Mouse (Mus musculus) spleen, adult 2 months (tissue): ENCODE data around the gene Acat2. TPM values are rescaled to one million over a fixed set of nuclear protein-coding genes. Genes with fewer than 3 reads are reported as not detected.
A peak's percentile ranks its signal among the peaks of the same experiment; 100 is the strongest.
"Not testable (repeated sequence)": the region's sequence is repeated elsewhere in the genome, so short reads cannot be mapped to it uniquely, and the experiment has no call there.

Experiments used
- DNase-seq, 2 experiments: peaks; one replicate each; pipeline versions ENCODE4 v3.0.0 to v3.0.0-alpha.2; 2012 to 2021; ENCODE audit warnings: low spot score in 2 of 2, low read depth in 1 of 2
- H3K27ac ChIP-seq: fragments of 200-500 bp; 2 replicates; pipeline ENCODE4 v1.5.1; 2012; ENCODE audit warnings: low read length, inconsistent platforms; ENCODE audit not compliant: insufficient read depth
- H3K27me3 ChIP-seq: fragments of 200-500 bp; 2 replicates; pipeline ENCODE4 v1.6.1; 2012; ENCODE audit warnings: mild to moderate bottlenecking, moderate library complexity, low read length, inconsistent platforms; ENCODE audit not compliant: control insufficient read depth, insufficient read depth
- H3K36me3 ChIP-seq: fragments of 200-500 bp; 2 replicates; pipeline ENCODE4 v1.6.1; 2012; ENCODE audit warnings: mild to moderate bottlenecking, low read length, inconsistent platforms; ENCODE audit not compliant: control insufficient read depth, insufficient read depth
- H3K4me1 ChIP-seq: fragments of 200-500 bp; 2 replicates; pipeline ENCODE4 v1.6.1; 2011; ENCODE audit warnings: inconsistent platforms; ENCODE audit not compliant: control insufficient read depth, insufficient read depth, insufficient read length
- H3K4me3 ChIP-seq: fragments of 200-500 bp; 2 replicates; pipeline ENCODE4 v1.5.1; 2011; ENCODE audit warnings: mild to moderate bottlenecking, inconsistent platforms; ENCODE audit not compliant: insufficient read depth, insufficient read length; ENCODE audit errors: extremely low read depth
- CTCF ChIP-seq: fragments of 200-500 bp; IDR thresholded peaks from 2 replicates; pipeline ENCODE4 v1.5.1; 2011; ENCODE audit warnings: mild to moderate bottlenecking, inconsistent platforms; ENCODE audit not compliant: insufficient read depth, insufficient read length, insufficient replicate concordance; ENCODE audit errors: extremely low read depth
- POLR2A ChIP-seq: fragments of 200-500 bp; IDR thresholded peaks from 2 replicates; pipeline ENCODE4 v1.6.1; 2011; ENCODE audit warnings: low read depth, low read length, inconsistent platforms
- WGBS: fragments of 180-500 bp; shearing (Covaris S2); methylation state at CpG from one replicate; pipeline ENCODE4 v1.1.7; 2018; 5-methylcytosine and 5-hydroxymethylcytosine counted together
- polyA plus RNA-seq: library from polyadenylated mRNA; depleted of rRNA; stranded (reverse); fragments of >200 nt; gene quantifications from 2 replicates; pipeline ENCODE4 v1.2.3, GENCODE M21; 2012

The Acat2 gene
- polyA plus RNA-seq, 1 experiment, result 3.5 TPM

DNA sequence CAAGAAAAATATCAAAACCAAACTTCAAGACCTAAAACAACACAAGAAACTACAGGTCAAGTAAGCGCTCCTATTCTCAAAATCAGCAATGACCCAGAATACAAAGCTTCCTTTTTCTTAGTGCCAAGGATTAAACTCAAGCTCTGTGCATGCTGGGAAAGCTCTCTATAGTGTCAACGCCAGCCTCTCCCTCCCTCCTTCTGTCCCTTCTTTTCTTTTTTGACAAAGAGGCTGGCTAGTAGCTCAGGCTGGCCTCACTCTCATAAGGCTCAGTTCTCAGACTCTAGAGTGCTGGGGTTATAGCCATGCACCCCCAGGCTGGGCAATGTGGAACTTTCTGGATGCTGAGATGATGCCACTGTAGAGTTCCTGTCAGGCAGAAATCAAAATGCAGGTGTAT is 22.5 kb downstream of the Acat2 start:
- Histone ChIP-seq H3K4me3 (no peak overlapping the region), H3K36me3 (no peaks in the 10 kb centered on the region; the same call in 1 of the 2 replicates), H3K27ac (no peak overlapping the region), H3K4me1 (no peaks in the 10 kb centered on the region; the same call in 1 of the 2 replicates), H3K27me3 (no peaks in the 10 kb centered on the region)
- no peak for DNase-seq
- no peak for TF ChIP-seq POLR2A
- WGBS, result 64% methylated on average over 2 of the region's 2 CpGs

DNA sequence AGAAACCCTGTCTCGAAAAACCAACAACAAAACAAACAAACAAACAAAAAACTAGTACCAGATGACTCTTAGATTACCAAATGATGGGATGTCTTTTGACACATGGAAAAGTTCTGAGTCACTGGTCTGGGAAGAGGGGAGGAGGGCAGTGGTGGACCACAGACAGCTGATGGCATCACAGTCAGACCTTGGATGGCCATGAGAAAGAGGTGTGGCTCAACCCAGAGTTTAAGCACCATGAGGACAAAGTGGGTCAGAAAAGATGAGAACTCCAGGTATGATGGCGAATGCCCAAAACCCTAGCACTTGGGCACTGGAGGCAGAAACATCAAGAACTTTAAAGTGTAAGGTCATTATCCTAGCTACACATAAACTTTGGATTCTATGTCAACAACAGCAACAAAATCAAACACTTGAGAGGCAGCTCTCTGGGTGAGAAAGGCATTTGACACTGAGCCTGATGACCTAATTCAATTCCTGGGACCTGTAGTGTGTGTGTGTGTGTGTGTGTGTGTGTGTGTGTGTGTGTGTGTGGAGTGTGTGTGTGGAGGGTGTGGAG is 23.1 kb downstream of the Acat2 start:
- TF ChIP-seq POLR2A (no peak), CTCF (no peak)
- Histone ChIP-seq H3K27ac (no peak overlapping the region), H3K36me3 (no peaks in the 10 kb centered on the region), H3K27me3 (no peaks in the 10 kb centered on the region), H3K4me1 (no peaks in the 10 kb centered on the region; the same call in 1 of the 2 replicates), H3K4me3 (no peak overlapping the region)
- 81% methylated on average over 2 of the region's 2 CpGs for WGBS
- DNase-seq, result no peak

DNA sequence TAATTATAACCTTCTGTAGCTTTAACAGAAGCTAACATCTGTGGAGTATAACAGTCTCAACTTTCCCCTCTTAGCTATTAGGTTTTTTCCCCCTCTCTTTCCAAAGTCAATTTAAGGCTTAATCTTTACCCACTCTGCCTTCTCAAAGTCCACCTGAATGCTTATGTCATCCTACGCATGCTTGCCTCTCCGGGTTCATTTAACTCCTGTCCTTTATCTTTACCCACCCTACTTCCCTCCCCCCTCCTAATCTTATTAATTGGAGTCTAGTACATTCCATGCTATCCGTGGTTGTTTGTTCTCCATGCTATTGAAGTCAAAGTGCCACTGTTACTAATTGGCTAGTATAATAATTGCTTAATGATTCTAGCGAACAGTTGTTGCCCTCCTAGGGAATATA is 24.8 kb downstream of the Acat2 start:
- Histone ChIP-seq H3K4me3 (no peak overlapping the region), H3K27ac (no peak overlapping the region), H3K27me3 (no peaks in the 10 kb centered on the region), H3K36me3 (no peaks in the 10 kb centered on the region), H3K4me1 (no peaks in the 10 kb centered on the region; the same call in 1 of the 2 replicates)
- TF ChIP-seq CTCF (no peak), POLR2A (no peak)
- WGBS, result 84% methylated on average over 4 of the region's 4 CpGs
- DNase-seq, result no peak

DNA sequence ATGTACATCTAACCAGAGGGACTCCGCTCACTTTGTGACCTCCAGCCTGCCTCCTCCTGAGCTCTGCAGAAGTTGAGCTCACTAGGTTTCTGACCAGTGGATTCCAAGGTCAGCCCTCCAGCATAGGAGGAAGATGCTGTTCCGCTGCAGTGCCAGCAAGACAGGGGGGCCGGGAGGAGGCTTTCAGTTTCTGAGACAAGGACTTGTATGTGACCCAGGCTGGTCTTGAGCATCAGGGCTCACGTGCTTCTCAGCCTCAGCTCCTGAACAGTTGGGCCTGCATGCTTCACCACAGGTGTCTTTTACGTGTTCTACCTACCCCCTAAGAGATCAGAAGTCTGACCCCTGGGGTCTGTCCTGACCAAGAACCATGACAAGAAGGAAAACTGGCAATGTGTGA is 29.0 kb downstream of the Acat2 start:
- not testable (repeated sequence) for H3K27ac ChIP-seq, H3K36me3 ChIP-seq, H3K27me3 ChIP-seq, H3K4me3 ChIP-seq, H3K4me1 ChIP-seq, DNase-seq
- 88% methylated on average over 5 of the region's 5 CpGs for WGBS

DNA sequence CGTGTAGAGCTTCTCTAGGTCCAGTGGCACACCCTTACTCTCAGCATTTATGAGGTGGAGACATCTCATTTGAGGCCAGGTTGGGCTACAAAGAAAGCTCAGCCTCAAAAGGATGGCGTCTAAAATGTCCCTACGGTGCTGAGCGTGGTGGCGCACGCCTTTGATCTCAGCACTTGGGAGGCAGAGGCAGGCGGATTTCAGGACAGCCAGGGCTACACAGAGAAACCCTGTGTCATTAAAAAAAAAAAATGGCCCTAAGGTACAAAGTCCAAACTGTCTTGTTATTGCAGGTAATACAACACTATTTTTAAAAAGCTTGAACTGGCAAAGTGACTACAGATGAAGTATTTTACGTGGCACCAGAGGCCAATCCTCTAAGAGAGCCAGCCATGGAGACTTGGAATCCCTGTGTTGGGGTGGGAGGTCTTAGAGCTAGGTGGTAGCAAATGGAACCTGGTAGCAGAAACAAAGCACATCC is 34.8 kb downstream of the Acat2 start:
- H3K27ac ChIP-seq, result no peak overlapping the region
- 93% methylated on average over 8 of the region's 8 CpGs for WGBS
- peaks cover 30% of the 10 kb centered on the region for H3K36me3 ChIP-seq

DNA sequence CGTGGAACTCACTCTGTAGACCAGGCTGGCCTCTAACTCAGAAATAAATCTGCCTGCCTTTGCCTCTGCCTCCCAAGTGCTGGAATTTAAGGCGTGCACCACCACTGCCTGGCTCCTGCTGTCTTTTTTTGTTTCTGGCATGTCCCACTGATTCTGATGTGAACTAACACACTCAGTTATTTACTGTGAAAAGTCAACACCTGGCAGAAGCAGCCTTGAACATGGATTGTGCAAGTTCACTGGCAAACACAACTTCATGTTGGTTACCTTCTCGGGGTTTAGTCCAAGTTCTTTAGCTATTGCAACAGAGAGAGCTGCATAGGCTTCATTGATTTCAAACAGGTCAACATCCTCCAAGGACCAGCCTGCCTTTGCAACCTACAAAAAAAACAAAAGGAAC is 35.5 kb downstream of the Acat2 start:
- Histone ChIP-seq H3K4me1 (no peaks in the 10 kb centered on the region), H3K4me3 (no peak overlapping the region), H3K36me3 (peaks cover 34% of the 10 kb centered on the region), H3K27me3 (no peaks in the 10 kb centered on the region), H3K27ac (no peak overlapping the region)
- TF ChIP-seq CTCF, result no peak
- TF ChIP-seq POLR2A, result no peak
- WGBS, result 89% methylated on average over 3 of the region's 3 CpGs
- DNase-seq, result no peak

More for the DNA sequence above, 34.8 kb downstream of the Acat2 start:
- no peaks in the 10 kb centered on the region for H3K27me3 ChIP-seq
- no peaks in the 10 kb centered on the region for H3K4me1 ChIP-seq
- TF ChIP-seq CTCF (no peak), POLR2A (no peak)
- H3K4me3 ChIP-seq, result no peak overlapping the region
- DNase-seq, result no peak

DNA sequence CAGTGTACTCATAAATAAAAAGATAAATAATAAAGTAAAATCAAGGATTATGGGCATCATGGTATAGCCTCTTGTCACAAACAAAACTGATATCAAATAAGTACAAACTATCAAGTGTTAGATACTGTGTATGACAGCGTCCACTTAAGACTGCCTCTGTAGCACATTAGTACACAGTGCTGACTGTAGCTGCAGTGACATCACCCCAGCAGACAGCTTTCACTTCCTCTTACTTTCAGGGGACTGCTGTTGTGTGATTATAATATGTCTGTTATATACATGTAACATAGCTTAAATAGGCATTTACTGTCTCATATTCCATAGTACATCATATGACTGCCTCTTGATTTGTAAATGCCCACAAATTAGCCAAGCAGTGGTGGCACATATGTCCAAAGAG is 39.5 kb downstream of the Acat2 start:
- Histone ChIP-seq H3K27ac (no peak overlapping the region), H3K4me1 (no peaks in the 10 kb centered on the region; the same call in 1 of the 2 replicates), H3K36me3 (peaks cover 38% of the 10 kb centered on the region), H3K27me3 (no peaks in the 10 kb centered on the region), H3K4me3 (no peak overlapping the region)
- DNase-seq, result peak; percentile 17 to 41
- WGBS, result 49% methylated on average over 1 of the region's 1 CpGs
- TF ChIP-seq POLR2A (no peak), CTCF (no peak)
